32 mouse cellular contexts compared by ENCODE assay signal in the genomic region with DNA sequence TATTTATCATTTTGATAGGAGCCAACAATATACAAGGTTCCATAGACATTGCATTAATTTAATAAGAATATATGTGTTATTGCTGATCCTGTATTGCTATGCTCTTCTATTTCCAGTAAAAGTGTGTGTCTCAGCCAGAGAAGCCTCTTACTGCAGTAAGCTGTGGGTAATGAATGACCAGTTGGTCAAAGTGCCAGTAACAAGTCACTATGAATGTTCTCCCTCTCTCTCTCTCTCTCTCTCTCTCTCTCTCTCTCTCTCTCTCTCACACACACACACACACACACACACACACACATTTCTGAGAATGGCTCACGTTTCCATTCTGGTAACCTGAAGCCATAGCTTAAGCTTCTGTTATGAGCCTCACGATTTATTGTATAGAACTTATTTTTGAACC. TPM values are rescaled to one million over a fixed set of nuclear protein-coding genes. Genes with fewer than 3 reads are reported as not detected.
A peak's percentile ranks its signal among the peaks of the same experiment; 100 is the strongest.
DNase-seq lines count a peak whose midpoint lies in the region; ATAC-seq and TF ChIP-seq lines count a peak whose summit lies in the region.
"Had no signal": no experiment of that assay in that cellular context is flagged by ENCODE, and none has a peak within 500 bp of the region (broad histone marks: within the 10 kb centered on the region; RNA-seq: fewer than 3 reads in every experiment).

No protein-coding gene starts in this region.

- TF ChIP-seq POLR2A in kidney, adult 2 months (IDR thresholded peaks at IDR 0.05; ENCODE audit: low read depth, low read length): no peak

- no peaks in the 10 kb centered on the region for H3K9me3 ChIP-seq in hindbrain, embryonic 15.5 days
- no peaks in the 10 kb centered on the region for H3K9me3 ChIP-seq in hindbrain, embryonic 14.5 days (ENCODE audit: control insufficient read depth, low read length)
- H3K9me3 ChIP-seq in kidney, embryonic 15.5 days (replicated peaks): no peaks in the 10 kb centered on the region
- H3K9me3 ChIP-seq: embryonic facial prominence, embryonic 10.5 days; embryonic facial prominence, embryonic 13.5 days; forebrain, embryonic 12.5 days; heart, embryonic 10.5 days; heart, embryonic 13.5 days; hindbrain, embryonic 12.5 days had no signal

- no peak for TF ChIP-seq CTCF in kidney, adult 2 months (conservative IDR thresholded peaks at IDR 0.05; ENCODE audit: insufficient read depth, insufficient read length, low read depth, low read length)

- DNase-seq in hindbrain, embryonic 14.5 days (ENCODE audit: low spot score): no peak
- DNase-seq in kidney, adult 2 months: peak; percentile 78
- DNase-seq in kidney, postnatal 10 days: peak; percentile 18
- peak; percentile 61 to 70 for DNase-seq in kidney, postnatal 36 days
- no peak for DNase-seq in heart, postnatal 14 days
- DNase-seq in spleen, adult 18-20 months: no peak
- DNase-seq: adrenal gland, adult 8-10 months; adrenal gland, postnatal 25 days; cerebellum, adult 11-12 months; cerebellum, adult 8-10 months; cerebellum, postnatal 36 days; gastrocnemius, postnatal 10 days; gastrocnemius, postnatal 36 days; heart, adult 2 months had no signal

- H3K4me1 ChIP-seq in hindbrain, embryonic 15.5 days (replicated peaks): 0 out of 2 replicates have a peak, but pooled peaks cover 7% of the 10 kb centered on the region
- H3K4me1 ChIP-seq in hindbrain, embryonic 14.5 days (replicated peaks; ENCODE audit: control insufficient read depth, insufficient read depth, low read length): no peaks in the 10 kb centered on the region
- peaks cover 6% of the 10 kb centered on the region; the same call in 1 of the 2 replicates for H3K4me1 ChIP-seq in kidney, adult 2 months (ENCODE audit: control insufficient read depth, insufficient read depth, low read length)
- 0 out of 2 replicates have a peak, but pooled peaks cover 4% of the 10 kb centered on the region for H3K4me1 ChIP-seq in kidney, embryonic 15.5 days

- no peak overlapping the region for H3K9ac ChIP-seq in hindbrain, embryonic 15.5 days
- H3K9ac ChIP-seq in hindbrain, embryonic 14.5 days: no peak overlapping the region
- no peak overlapping the region for H3K9ac ChIP-seq in kidney, embryonic 15.5 days
- H3K9ac ChIP-seq: forebrain, embryonic 12.5 days; hindbrain, embryonic 12.5 days had no signal

- no peak for ATAC-seq in hindbrain, embryonic 15.5 days (ENCODE audit: low FRiP score, low read depth)
- no peak for ATAC-seq in hindbrain, embryonic 14.5 days (ENCODE audit: low FRiP score)
- ATAC-seq in kidney, embryonic 15.5 days (replicated peaks; ENCODE audit: low FRiP score): no peak
- ATAC-seq: activated CD4-positive, CD25-positive, alpha-beta regulatory T cell, adult 4 months had no signal

- H3K27me3 ChIP-seq in hindbrain, embryonic 15.5 days: no peaks in the 10 kb centered on the region
- H3K27me3 ChIP-seq in hindbrain, embryonic 14.5 days (ENCODE audit: control insufficient read depth, insufficient read depth, low read length): no peaks in the 10 kb centered on the region
- H3K27me3 ChIP-seq in kidney, adult 2 months (replicated peaks; ENCODE audit: control insufficient read depth, insufficient read depth, low read length): no peaks in the 10 kb centered on the region
- no peaks in the 10 kb centered on the region for H3K27me3 ChIP-seq in kidney, embryonic 15.5 days
- H3K27me3 ChIP-seq: embryonic facial prominence, embryonic 13.5 days; forebrain, embryonic 12.5 days; hindbrain, embryonic 12.5 days had no signal

- 0 out of 2 replicates have a peak overlapping the region, but pooled peaks have one; percentile 47 for H3K4me2 ChIP-seq in hindbrain, embryonic 15.5 days
- no peak overlapping the region for H3K4me2 ChIP-seq in hindbrain, embryonic 14.5 days (replicated peaks)
- no peak overlapping the region for H3K4me2 ChIP-seq in kidney, embryonic 15.5 days

- no peak overlapping the region for H3K27ac ChIP-seq in hindbrain, embryonic 15.5 days (replicated peaks)
- no peak overlapping the region for H3K27ac ChIP-seq in hindbrain, embryonic 14.5 days
- H3K27ac ChIP-seq in kidney, adult 2 months (ENCODE audit: insufficient read depth, low read depth, low read length): no peak overlapping the region; the same call in 1 of the 2 replicates
- no peak overlapping the region for H3K27ac ChIP-seq in kidney, embryonic 15.5 days
- H3K27ac ChIP-seq: embryonic facial prominence, embryonic 13.5 days; forebrain, embryonic 12.5 days; heart, adult 2 months; heart, embryonic 10.5 days; heart, embryonic 13.5 days; hindbrain, embryonic 12.5 days had no signal

- 74% methylated on average over 2 of the region's 2 CpGs for WGBS in hindbrain, embryonic 15.5 days
- WGBS in hindbrain, embryonic 14.5 days: 61% methylated on average over 2 of the region's 2 CpGs
- WGBS in kidney, adult 2 months: 24% methylated on average over 2 of the region's 2 CpGs
- 45% methylated on average over 2 of the region's 2 CpGs for WGBS in kidney, embryonic 15.5 days

- intact Hi-C loops in heart, postnatal 14 days (cut with DNase I): no loop called here

- no peaks in the 10 kb centered on the region for H3K36me3 ChIP-seq in hindbrain, embryonic 15.5 days
- no peaks in the 10 kb centered on the region for H3K36me3 ChIP-seq in hindbrain, embryonic 14.5 days (replicated peaks; ENCODE audit: control insufficient read depth, insufficient read depth)
- no peaks in the 10 kb centered on the region for H3K36me3 ChIP-seq in kidney, adult 2 months (ENCODE audit: control insufficient read depth, insufficient read depth, low read length)
- no peaks in the 10 kb centered on the region for H3K36me3 ChIP-seq in kidney, embryonic 15.5 days
- H3K36me3 ChIP-seq: embryonic facial prominence, embryonic 10.5 days; embryonic facial prominence, embryonic 13.5 days; forebrain, embryonic 12.5 days; heart, embryonic 10.5 days; heart, embryonic 13.5 days; hindbrain, embryonic 12.5 days had no signal

- no peak overlapping the region for H3K4me3 ChIP-seq in hindbrain, embryonic 15.5 days
- H3K4me3 ChIP-seq in hindbrain, embryonic 14.5 days (replicated peaks; ENCODE audit: low read length): no peak overlapping the region
- H3K4me3 ChIP-seq in kidney, adult 2 months (ENCODE audit: insufficient read depth, low read depth, low read length): no peak overlapping the region
- H3K4me3 ChIP-seq in kidney, embryonic 15.5 days (replicated peaks): no peak overlapping the region
- H3K4me3 ChIP-seq: erythroblast, embryonic 14.5 days; heart, adult 2 months had no signal

RNA-seq across cellular contexts. Expression of a gene that starts 19.1 kb away (rescaled TPM):
- polyA plus RNA-seq in hindbrain, embryonic 15.5 days (2015; fragmentation: Nextera tagmentation; extraction: Ambion mirVana): not detected in 2 replicates
- polyA plus RNA-seq in hindbrain, embryonic 14.5 days (2014; fragmentation: Nextera tagmentation; extraction: Ambion mirVana): not detected in 2 replicates
- not detected in 2 replicates for polyA plus RNA-seq in kidney, adult 2 months (2012; rRNA removed)
- not detected in 2 replicates for polyA plus RNA-seq in kidney, embryonic 15.5 days (2015; fragmentation: Nextera tagmentation; extraction: Ambion mirVana)
- not detected for total RNA-seq in heart, postnatal 14 days (2021)
- total RNA-seq: adrenal gland, adult 8-10 months; adrenal gland, postnatal 25 days; ES-E14; gastrocnemius, adult 18-20 months; gastrocnemius, postnatal 36 days; granulocyte monocyte progenitor cell, adult 5-6 weeks; heart, adult 2 months; heart, postnatal 25 days; hematopoietic stem cell, adult 5-6 weeks had no signal
- polyA plus RNA-seq: activated CD4-positive, CD25-positive, alpha-beta regulatory T cell, adult 4 months; cortical plate, adult 2 months; embryonic facial prominence, embryonic 10.5 days; embryonic facial prominence, embryonic 13.5 days; erythroblast, embryonic 14.5 days; forebrain, embryonic 16.5 days; heart, adult 2 months; heart, embryonic 10.5 days; heart, embryonic 13.5 days; heart, embryonic 16.5 days; hindbrain, embryonic 12.5 days had no signal

Comparison
In these comparisons a context has a peak if more than half of its experiments do, and no peak if none do; other contexts are left out.
1. DNase-seq: peak in kidney, adult 2 months (single experiment), kidney, postnatal 10 days (single experiment) and kidney, postnatal 36 days (2 of 2); none in hindbrain, embryonic 14.5 days (single experiment), heart, postnatal 14 days (0 of 2) and spleen, adult 18-20 months (0 of 2).